Mouse (Mus musculus): Measurements from ENCODE around the gene Hesx1.
"Not testable (repeated sequence)": the region's sequence is repeated elsewhere in the genome, so short reads cannot be mapped to it uniquely, and the experiment has no call there.

The Hesx1 gene

GRCm38 (mm10) chr14:26994211-26994741, at the start of gene Hesx1:
Hesx1 (plus strand) TSS chr14:26994416.
- no peak for DNase-seq (ENCODE audit: low spot score in 2 of 2)

DNA sequence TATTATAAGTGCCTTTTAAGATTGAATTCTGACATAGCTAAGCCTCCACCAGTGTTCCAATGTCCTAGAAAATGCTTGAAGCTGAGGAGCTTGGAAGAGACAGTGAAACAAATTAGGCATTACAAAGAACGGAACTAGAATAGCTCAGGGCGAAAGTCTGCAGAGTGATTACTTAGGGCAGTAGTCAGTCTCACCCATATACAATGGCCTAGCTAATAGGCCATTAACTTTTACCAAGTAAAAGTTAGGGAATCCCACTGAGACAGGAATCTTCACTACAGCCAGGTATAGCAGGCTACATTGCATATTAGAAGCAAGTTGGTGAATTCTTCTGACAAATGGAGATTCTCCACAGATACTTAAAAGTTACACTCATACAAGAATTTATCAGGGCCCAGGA, 38.1 kb upstream of the Hesx1 start:
- not testable (repeated sequence) for DNase-seq (ENCODE audit: low spot score in 2 of 2)

DNA sequence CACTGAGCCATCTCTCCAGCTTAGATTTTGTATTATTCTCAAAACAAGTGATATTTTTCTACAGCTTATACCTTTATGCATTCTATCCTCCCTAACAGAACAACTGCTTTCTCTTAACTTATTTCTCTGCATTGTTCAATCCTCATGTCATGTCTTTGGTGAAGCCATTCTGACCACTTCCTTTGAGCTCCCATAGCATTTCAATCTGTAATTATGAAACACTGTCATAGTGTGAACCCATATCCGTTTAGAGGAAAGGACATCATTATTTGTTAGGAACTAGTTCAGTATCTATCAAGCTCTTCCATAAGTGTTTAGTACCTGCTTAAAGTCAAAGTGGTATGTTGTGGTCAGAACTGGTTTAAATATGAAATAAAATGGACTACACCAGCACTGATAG, 33.7 kb upstream of the Hesx1 start:
- DNase-seq (ENCODE audit: low spot score in 2 of 2): no peak

- DNase-seq (ENCODE audit: low spot score in 2 of 2): no peak
Measured at GRCm38 (mm10) chr14:26969164-26969563, 25.1 kb upstream of the Hesx1 start.

- peak; percentile 51 to 56 for DNase-seq (ENCODE audit: low spot score in 2 of 2)
Measured at GRCm38 (mm10) chr14:26969856-26970407, 24.3 kb upstream of the Hesx1 start.

- peak; percentile 85 to 92 for DNase-seq (ENCODE audit: low spot score in 2 of 2)
Measured at GRCm38 (mm10) chr14:26970439-26970932, 23.7 kb upstream of the Hesx1 start.

- no peak for DNase-seq (ENCODE audit: low spot score in 2 of 2)
Measured at GRCm38 (mm10) chr14:26971106-26971789, 23.0 kb upstream of the Hesx1 start, which contains the start of gene Appl1. Appl1 (minus strand) TSS chr14:26971232.

DNA sequence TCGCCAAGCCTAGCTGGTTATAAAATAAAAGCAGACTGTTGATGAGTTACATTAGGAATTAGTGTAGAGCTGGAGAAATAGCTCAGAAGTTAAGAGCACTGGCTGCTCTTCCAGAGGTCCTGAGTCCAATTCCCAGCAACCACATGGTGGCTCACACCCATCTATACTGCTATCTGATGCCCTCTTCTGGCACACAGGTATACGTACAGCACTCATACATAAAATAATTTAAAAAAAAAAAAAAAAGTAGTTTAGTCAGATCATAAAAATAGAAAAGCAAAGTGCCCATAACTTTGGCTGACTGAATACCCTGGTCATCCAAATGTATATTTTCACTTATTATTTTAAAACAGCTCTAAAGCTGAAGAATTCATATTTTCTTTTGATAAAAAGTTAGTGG, 21.1 kb upstream of the Hesx1 start:
- no peak for DNase-seq (ENCODE audit: low spot score in 2 of 2)

DNA sequence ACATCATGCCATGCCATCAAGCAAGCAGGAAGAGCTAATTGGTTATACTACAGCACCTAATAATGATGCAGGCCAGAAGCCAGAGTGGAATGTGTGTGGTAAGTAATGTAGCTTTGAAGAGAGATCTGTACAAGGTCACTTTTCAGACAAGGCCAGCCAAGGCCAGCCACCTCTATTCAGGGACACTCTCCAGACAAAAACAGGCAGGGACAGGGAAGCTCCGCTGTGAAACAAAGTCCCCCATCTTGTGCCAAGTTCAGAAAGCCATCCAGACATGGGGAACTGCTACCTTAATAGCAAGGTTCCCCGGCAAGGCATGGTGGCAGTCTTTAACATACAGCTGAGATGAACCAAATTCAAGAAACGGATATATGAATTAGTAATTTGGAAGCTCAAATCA, 18.7 kb upstream of the Hesx1 start:
- no peak for DNase-seq (ENCODE audit: low spot score in 2 of 2)

- DNase-seq (ENCODE audit: low spot score in 2 of 2): no peak
Measured at GRCm38 (mm10) chr14:26976212-26976611, 18.0 kb upstream of the Hesx1 start.

DNA sequence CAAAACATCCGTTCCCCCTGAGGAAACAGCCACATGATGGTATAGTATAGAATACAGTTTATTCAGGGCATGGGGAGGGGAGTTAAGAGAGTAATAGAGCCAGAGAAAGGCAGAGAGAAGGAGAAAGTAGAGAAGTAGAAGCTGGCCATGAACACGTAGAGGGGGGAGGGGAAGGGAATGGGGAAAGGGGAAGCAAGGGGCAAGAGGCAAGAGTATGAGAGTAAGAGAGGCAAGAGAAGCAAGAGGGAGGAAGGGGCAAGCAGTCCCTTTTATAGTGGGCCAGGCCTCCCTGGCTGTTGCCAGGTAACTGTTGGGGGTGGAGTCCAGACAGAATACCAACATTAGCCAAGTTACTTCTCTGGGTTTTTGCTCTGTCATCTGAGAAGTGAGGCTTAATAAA, 16.7 kb upstream of the Hesx1 start:
- DNase-seq (ENCODE audit: low spot score in 2 of 2): no peak

GRCm38 (mm10) chr14:26979808-26980207, 14.4 kb upstream of the Hesx1 start:
- DNase-seq (ENCODE audit: low spot score in 2 of 2): no peak

DNA sequence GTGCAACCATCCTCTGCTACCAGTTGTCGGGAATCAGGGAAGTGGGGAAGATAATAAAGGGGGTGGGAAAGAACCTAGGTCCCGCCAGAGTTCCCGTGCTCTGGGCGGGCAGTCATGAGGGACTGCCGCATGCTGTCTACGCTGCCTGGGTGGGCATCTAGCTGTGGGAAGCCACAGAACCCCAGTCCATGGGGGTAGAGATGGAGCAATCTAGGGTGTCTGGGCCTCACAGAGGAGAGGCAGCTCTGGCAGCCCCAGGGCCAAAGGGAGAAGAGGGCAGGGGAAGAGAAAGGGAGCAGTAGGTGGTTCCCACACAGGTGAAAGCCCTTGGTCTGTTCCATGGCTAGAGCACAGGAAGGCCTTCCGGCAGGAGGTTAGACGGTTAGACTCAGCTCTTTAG, 13.2 kb upstream of the Hesx1 start:
- DNase-seq (ENCODE audit: low spot score in 2 of 2): no peak

DNA sequence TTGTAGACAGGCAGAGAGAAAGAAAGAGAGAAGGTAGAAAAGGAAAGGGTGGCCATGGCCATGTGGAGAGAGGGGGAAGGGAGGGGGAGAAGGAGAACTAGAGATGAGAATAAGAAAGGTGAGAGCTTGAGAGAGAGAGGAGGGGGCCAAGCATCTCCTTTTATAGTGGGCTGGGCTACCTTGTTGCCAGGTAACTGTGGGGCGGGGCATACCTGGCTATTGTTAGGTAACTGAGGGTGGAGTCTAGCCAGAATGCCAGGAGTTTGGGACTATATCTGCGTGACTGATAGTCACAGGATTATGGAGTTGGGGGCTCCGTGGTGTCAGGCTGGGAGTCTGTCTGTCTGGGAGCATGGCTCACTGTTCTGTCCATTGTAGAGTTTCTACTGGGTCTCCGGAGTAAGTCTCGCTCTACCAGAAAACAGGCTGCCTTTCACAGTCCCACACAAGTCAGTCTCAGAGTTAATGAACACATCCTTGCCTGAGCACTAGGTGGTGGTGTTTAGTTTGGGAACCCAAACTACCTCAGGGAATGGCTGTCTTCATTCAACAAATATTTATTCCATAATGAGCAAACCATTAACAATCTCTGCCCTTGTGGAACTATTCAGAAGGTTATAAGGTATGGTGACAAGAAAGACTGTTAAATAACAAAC, 12.6 kb upstream of the Hesx1 start:
- DNase-seq (ENCODE audit: low spot score in 2 of 2): no peak

DNA sequence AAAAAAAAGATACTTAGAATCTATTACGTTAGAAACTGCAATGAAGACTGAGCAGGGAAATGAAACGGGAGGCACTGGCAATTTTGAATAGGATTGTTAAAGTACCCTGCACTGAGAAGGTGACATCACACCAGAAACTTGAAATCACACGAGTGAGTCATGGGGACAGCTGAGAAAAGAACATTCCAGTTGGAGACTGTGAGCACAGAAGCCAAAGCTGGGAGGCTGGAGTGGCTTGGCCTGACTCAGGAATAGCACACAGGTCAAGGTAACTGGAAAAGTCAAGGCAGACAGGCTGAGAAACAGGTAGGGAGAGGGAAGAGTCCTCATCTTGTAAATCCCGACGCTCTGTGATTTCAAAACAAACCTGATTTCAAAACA, 12.1 kb upstream of the Hesx1 start:
- DNase-seq (ENCODE audit: low spot score in 2 of 2): no peak

- no peak for DNase-seq (ENCODE audit: low spot score in 2 of 2)
Measured at GRCm38 (mm10) chr14:26988694-26989093, 5.5 kb upstream of the Hesx1 start.

GRCm38 (mm10) chr14:26991622-26992021, 2.6 kb upstream of the Hesx1 start:
- DNase-seq (ENCODE audit: low spot score in 2 of 2): no peak

DNA sequence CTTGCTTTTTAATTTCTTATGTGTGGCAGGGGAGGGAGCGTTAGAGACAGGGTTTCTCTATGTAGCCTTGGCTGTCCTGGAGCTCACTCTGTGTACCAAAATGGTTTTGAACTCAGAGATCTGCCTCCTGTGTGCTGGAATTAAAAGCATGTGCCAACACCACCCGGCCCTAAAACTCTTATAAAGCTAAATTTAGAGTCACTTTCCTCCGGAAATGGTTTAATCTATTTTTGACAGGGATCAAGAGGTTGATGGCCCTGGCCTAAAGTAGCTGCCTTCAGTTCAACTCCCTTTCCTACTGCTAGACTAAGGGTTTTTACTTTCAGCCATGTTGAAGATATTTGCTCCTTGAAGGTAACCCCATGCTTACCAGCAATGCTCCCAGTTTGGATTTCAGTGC, 789 bp upstream of the Hesx1 start:
- DNase-seq (ENCODE audit: low spot score in 2 of 2): no peak

DNA sequence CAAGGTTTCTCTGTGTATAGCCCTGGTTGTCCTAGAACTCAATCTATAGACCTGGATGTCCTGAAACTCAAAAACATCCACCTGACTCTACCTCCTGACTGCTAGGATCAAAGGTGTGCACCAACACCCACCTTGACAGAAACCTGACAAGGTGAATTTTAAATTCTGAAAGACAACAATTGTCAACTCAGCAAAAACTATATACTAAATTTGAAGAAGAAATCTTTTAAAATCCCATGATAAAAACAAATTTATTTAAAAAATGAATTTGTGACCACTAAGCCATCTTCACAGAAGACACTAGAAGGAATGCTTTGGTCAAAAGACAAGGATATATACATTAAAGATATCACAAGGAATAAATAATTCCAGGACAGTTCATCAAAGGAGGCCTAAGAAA, 2.0 kb downstream of the Hesx1 start:
- no peak for DNase-seq (ENCODE audit: low spot score in 2 of 2)

GRCm38 (mm10) chr14:27000386-27000785, 6.2 kb downstream of the Hesx1 start:
- DNase-seq (ENCODE audit: low spot score in 2 of 2): no peak

DNA sequence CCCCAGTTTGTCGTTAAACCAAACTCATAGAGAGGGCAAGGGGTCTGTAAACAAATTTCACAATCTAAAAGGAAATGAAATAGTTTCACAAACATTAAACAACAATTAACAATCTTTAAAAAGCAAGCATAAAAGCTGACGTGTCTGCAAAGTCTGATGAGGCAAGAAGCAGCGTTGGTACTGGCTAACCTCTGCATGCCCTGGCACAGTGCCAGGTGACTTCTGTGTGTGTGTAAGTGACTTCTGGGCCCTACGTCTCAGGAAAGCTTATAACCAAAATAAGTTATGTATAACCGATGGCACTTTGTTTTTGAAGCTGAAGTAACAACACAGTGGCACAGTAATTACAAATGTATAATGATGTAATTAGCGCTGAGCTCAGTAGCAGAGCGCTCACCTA, 10.7 kb downstream of the Hesx1 start:
- no peak for DNase-seq (ENCODE audit: low spot score in 2 of 2)

- DNase-seq (ENCODE audit: low spot score in 2 of 2): no peak
Measured at GRCm38 (mm10) chr14:27005937-27006336, 11.7 kb downstream of the Hesx1 start.

- DNase-seq (ENCODE audit: low spot score in 2 of 2): no peak
Measured at GRCm38 (mm10) chr14:27011561-27011960, 17.3 kb downstream of the Hesx1 start.
